Mouse (Mus musculus) frontal cortex, postnatal 36 days (tissue): Measurements from ENCODE around the gene Mgrn1.

Source experiments
- DNase-seq, 2 experiments: peaks; one replicate each; pipeline ENCODE4 v3.0.0; 2022; ENCODE audit warnings: low spot score in 2 of 2

The Mgrn1 gene

GRCm38 (mm10) chr16:4885760-4886689 lies at the start of gene Mgrn1:
Mgrn1 (plus strand) TSS chr16:4886249.
- peak; percentile 81 to 82 for DNase-seq

GRCm38 (mm10) chr16:4837631-4838030 lies 48.4 kb upstream of the Mgrn1 start:
- DNase-seq: peak in 1 of 2 experiments; percentile 14

- DNase-seq: no peak
Observed at GRCm38 (mm10) chr16:4839552-4839951, 46.5 kb upstream of the Mgrn1 start.

GRCm38 (mm10) chr16:4840231-4840630 lies 45.8 kb upstream of the Mgrn1 start:
- no peak for DNase-seq

- no peak for DNase-seq
Observed at GRCm38 (mm10) chr16:4847041-4847440, 39.0 kb upstream of the Mgrn1 start.

- DNase-seq: no peak
Observed at GRCm38 (mm10) chr16:4848090-4848489, 38.0 kb upstream of the Mgrn1 start.

GRCm38 (mm10) chr16:4850361-4850760 lies 35.7 kb upstream of the Mgrn1 start:
- no peak for DNase-seq

GRCm38 (mm10) chr16:4850938-4851628 lies 35.0 kb upstream of the Mgrn1 start:
- no peak for DNase-seq

- no peak for DNase-seq
Observed at GRCm38 (mm10) chr16:4855046-4855650, 30.9 kb upstream of the Mgrn1 start.

- no peak for DNase-seq
Observed at GRCm38 (mm10) chr16:4861392-4861791, 24.7 kb upstream of the Mgrn1 start.

- peak in 1 of 2 experiments; percentile 63 for DNase-seq
Observed at GRCm38 (mm10) chr16:4862863-4863483, 23.1 kb upstream of the Mgrn1 start.

GRCm38 (mm10) chr16:4863742-4864141 lies 22.3 kb upstream of the Mgrn1 start:
- DNase-seq: no peak

GRCm38 (mm10) chr16:4866101-4866695 lies 19.9 kb upstream of the Mgrn1 start:
- no peak for DNase-seq

- DNase-seq: no peak
Observed at GRCm38 (mm10) chr16:4870490-4870889, 15.6 kb upstream of the Mgrn1 start.

GRCm38 (mm10) chr16:4871926-4872325 lies 14.1 kb upstream of the Mgrn1 start:
- no peak for DNase-seq

GRCm38 (mm10) chr16:4875198-4876032 lies 10.6 kb upstream of the Mgrn1 start:
- no peak for DNase-seq

GRCm38 (mm10) chr16:4876033-4876680 lies 9.9 kb upstream of the Mgrn1 start:
- peak in 1 of 2 experiments; percentile 59 for DNase-seq

- no peak for DNase-seq
Observed at GRCm38 (mm10) chr16:4877195-4877594, 8.9 kb upstream of the Mgrn1 start.

- DNase-seq: no peak
Observed at GRCm38 (mm10) chr16:4877701-4878100, 8.3 kb upstream of the Mgrn1 start.
